Mouse (Mus musculus) frontal cortex, postnatal 14 days (tissue): Measurements from ENCODE around the gene Gsg1l.
A peak's percentile ranks its signal among the peaks of the same experiment; 100 is the strongest.

ENCODE experiments used
- DNase-seq, 2 experiments: peaks; one replicate each; pipeline ENCODE4 v3.0.0; 2022; ENCODE audit warnings: low spot score in 2 of 2

The Gsg1l gene

GRCm38 (mm10) chr7:126080949-126081654 lies 1.1 kb downstream of the Gsg1l start:
- DNase-seq, result no peak

DNA sequence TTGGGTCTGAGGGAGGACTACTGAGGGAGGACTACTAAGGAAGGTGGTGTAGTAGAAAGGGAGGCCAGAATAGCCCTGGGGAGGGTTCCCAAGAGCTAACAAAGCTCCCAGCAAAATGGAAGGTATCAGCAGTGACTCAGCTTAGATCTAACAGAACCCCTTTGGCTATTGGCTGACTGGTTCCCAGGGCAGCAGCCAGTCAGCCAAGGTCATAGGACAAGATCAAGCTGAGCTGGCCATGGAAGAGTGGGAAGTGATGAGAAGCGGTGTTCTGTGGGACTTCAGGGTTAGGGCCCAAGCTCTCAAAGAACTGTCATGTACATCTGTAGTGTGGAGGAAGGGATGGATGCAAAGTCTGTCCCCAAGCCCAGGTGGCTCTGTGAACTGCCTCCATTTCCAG lies 5.3 kb downstream of the Gsg1l start:
- DNase-seq, result no peak

GRCm38 (mm10) chr7:126075058-126075457 lies 7.2 kb downstream of the Gsg1l start:
- no peak for DNase-seq

GRCm38 (mm10) chr7:126070321-126070720 lies 11.9 kb downstream of the Gsg1l start:
- no peak for DNase-seq

- DNase-seq, result peak in 1 of 2 experiments; percentile 36
Measured at GRCm38 (mm10) chr7:126066777-126067176, 15.4 kb downstream of the Gsg1l start.

DNA sequence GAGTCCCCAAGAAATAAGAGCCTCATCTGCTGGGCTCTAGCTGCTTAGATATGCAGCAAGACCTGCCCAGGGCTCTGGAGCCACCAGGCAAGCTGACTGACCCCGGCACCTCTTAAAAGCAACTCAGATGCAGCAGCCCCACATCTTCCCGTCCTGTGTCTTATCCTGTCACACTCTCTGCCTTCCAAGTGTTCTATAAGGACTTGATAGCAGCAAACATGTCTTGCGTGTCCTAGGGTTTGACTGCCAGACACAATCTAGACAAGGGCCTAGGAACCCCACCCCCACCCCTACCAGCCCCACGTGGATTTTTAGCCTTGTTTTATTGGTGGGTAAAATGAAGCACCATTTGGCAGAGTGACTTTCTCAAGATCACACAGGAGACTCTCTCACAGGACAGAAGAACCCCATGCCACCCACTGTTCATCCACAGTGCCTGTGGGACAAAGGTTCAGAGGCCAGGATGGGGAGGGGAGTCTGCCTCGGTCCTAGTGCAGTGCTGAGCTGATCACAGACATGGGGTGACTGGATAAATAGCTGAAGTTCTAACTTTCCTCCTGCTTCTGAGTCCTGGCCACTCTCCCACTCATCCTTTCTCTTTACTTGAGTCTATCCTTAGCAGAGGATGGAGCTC lies 16.9 kb downstream of the Gsg1l start:
- no peak for DNase-seq

DNA sequence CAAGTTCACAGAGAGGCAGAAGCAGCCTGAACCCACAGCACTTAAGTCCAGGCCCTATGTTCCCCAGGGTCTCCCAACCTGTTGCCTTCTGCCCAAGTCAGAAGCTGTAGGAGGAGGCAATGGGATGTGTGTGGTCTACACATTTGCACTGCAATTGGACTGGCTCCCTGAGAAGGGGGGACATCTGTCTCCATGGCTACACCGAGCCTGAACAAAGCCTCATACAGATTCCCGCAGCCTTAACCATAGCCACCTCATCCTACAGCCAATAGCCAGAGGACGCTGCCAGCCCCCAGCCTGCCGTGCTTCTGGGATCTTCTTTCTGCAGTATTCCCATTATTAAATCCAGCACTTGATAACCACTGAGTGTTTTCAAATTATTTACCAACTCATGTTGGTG lies 20.0 kb downstream of the Gsg1l start:
- no peak for DNase-seq

DNA sequence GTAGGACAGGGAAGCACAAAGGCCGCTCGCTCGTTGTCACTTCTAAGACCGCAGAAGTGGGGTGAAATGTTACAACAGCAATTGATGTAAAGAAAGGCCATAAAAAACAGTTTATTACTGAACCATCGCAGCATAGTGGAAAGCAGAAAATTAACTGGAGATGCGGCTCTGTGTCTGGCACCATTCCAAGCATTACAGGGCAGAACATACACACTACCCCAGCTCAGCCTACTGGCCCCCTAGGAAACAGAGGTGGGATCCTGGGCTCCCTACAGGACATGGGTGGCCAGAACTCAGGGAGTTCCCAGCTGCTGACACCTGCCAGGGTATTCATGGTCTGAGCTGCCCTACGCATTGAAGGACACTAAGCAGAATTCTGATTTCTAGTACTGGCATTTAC lies 23.3 kb downstream of the Gsg1l start:
- no peak for DNase-seq

DNA sequence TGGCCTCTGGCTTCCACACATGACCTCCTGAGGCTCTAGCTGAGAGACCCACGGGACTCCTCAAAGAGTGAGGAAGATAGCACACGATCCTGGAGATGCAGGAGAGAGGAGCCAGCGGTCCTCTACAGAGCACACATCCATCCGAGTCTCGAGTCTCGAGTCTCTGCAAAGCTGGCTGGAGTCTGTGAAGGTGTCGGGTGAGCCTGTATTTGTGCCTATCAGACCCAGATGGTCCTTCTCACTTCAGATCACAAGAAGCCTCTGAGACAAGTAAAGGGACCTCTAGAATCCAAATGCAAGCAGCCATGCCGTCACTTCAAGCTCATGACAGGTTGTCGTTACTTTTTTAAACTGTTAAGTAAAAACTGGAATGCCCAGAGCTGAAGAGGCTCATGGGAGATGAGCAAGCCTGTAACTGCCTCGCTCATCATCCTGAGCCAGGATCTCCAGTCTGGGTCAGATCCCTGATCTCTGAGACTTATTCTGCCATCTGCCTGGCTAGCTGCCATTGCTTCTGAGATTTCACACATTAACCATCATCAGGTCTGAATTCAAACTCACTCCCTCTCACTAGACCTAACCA lies 24.8 kb downstream of the Gsg1l start:
- DNase-seq, result no peak

DNA sequence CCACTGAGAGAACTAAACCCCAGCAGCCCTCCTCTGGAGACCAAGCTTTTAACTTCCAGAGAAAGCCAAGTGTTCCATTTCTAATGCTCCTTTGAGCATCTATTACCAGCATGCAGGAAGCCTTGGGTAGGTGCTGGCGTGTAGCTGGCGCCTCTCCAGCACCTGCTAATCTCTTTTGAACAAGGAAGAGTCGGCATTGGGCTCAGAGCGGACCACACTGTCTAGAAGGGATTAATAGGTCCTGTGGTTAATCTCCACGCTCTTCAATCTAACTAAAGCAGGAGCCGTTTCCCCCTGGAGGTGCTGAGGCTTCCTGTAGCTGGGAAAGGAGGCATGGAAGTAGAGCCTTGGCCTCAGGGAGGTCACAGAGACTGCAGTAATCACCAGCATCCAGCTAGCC lies 27.6 kb downstream of the Gsg1l start:
- no peak for DNase-seq

- no peak for DNase-seq
Measured at GRCm38 (mm10) chr7:126053618-126054017, 28.6 kb downstream of the Gsg1l start.

DNA sequence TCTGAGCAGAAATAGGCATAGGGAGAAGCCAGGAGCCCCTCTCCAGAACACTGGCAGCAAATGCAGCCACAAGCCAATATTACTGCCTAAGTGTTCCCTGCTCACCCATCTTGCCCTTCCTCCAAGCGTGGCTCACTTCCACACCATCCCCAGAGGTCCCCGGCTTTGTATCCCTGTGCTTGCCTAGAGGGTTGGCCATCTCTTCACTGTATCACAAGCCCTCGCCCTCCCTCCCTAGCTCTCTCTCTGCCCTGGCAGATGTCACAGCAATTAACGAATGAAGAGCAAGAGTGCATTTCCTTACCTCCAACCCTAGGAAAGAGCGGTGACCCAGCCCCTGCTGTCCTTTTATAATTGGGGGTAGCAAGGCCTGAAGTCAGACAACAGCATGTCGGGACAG lies 30.3 kb downstream of the Gsg1l start:
- DNase-seq, result no peak

DNA sequence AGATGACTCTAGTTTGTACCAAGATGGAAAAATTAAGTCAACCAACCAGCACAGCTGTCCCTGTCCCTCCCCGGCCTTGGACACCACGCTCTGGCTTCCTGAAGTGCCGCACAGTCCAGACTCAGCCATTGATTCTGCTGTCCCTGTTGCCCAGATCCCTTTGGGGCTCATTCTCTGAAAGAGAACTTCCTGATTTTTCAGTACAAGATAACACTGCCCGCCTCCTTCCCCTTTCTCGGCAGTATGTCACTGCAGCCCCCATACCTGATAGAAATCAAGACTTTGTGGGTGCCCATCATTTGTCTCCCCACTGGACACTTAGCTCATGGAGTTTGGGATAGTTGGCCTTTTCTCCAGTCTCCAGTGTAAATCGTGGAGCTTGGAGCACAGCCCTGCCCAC lies 37.1 kb downstream of the Gsg1l start:
- DNase-seq, result no peak

DNA sequence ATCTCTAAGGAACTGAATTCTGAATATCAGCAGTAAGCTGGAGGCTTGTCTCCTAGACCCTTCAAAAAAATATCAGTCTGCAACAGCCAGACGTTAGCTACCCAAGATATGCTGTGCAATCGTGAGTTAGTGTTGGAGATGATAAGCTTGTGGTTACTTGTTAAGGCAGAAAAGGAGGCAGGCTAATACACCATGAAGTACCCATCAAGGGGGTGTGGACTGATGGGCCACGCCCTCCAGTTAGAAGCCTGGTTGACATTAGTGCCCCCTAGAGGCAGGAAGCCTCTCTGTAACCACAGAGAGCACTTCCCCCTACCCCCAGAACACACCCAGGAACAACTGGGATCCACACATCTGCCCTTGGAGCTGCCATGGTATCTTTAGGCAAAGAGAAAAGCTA lies 39.9 kb downstream of the Gsg1l start:
- DNase-seq, result no peak

DNA sequence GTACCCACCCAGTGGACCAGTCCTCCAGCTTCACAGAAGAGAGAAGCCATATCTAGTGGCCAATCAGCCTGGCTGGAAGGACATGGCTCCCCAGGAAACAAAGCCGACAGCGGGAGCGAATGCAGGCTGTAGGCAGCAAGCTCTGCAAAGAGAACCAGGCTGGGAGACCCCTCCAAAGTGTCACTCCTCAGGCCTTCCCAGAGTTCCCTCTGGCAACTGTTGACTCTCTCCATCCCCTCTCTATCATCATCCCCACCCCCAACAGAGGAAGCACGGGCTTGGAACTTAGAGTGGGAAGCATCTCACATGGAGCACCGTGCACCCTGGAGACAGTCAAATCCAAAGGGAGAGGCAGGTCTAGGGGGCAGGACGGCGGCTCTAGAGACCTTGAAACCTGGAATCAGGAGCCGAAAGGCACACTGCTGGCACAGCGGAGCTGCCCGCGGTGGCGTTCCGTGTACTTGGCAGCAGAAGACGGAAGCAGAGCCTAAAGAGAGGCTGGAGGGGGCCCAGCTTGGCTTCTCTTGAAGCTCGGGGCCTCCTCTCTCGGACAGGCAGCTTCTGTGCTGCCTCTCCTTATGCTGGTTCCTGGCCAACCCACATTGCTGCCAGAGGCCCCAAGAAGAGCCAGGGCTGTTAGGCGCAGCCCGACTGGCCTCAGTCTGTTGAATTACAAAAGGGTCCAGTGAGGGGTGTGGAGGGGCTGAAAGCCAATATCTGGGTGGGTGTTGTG lies 41.3 kb downstream of the Gsg1l start:
- DNase-seq, result peak; percentile 48 to 67

- DNase-seq, result no peak
Measured at GRCm38 (mm10) chr7:126039847-126040246, 42.4 kb downstream of the Gsg1l start.

DNA sequence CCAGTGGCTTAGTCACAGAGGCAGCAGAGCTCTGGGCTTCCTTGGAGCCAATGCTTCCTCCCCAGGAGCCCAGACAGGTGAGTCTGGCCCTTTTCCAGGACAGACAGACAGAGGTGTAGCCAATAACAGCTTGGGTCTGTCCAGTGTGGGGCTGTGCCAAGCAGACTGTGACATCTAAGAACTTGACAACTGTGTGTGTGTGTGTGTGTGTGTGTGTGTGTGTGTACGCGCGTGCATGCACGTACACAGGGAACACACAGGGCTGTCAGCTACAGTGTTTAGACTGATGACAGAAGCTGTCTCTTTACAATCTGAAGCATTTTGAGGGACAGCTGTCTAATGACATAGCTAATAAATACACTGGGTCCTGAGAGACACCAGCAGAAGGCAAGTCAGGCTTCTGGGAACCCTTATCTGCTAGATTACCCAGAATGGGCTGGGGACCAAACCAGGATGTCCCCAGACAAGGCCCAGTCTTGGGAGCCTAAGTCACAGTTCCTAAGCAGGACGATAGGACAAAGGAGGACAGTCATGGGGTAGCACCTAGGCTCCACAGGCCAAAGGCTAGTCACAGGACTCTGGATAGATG lies 42.9 kb downstream of the Gsg1l start:
- DNase-seq, result no peak

- no peak for DNase-seq
Measured at GRCm38 (mm10) chr7:126038366-126039246, 43.6 kb downstream of the Gsg1l start.

DNA sequence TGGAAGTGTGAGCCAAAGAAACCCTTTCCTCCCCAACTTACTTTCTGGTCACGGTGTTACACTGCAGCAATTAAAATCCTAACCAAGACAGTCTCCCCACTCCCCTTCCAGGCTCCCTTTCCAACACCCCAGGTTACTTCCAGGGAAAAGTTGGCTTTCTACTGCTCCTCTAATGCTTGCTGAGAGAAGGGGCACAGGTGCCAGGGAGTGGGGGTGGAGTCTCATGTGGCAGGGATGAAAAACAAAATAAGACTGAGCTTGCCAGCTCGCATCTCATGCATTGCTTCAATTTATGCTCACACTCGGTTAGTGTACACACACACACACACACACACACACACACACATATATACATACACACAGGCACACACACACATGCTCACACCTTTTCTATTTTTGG lies 46.9 kb downstream of the Gsg1l start:
- no peak for DNase-seq

- no peak for DNase-seq
Measured at GRCm38 (mm10) chr7:126032776-126033209, 49.4 kb downstream of the Gsg1l start.

DNA sequence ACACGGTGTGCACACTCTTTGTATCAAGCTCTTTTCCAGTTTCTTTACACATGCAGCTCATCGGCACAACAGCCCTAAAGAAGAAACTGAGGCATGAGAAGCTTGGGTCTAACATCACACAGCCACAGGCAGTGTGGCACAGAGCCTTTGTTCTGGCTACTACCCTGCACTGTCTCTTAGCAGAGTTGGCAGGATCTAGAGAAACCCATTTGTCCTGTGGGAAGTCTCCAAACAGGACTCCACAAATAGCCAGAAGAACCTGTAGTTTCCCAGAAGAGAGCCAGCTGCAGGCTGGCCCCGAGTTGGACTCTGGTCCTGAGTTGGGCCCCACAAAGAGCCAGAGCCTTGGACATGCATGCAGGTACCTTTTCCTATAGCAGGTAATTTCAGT lies 49.9 kb downstream of the Gsg1l start:
- DNase-seq, result no peak
